Mouse (Mus musculus): ENCODE results near the gene Odf4.
"Not testable (repeated sequence)": the region's sequence is repeated elsewhere in the genome, so short reads cannot be mapped to it uniquely, and the experiment has no call there.

Gene Odf4

GRCm38 (mm10) chr11:68946806-68947440 lies 20.0 kb upstream of the Odf4 start:
- no peak for DNase-seq (ENCODE audit: low spot score)

DNA sequence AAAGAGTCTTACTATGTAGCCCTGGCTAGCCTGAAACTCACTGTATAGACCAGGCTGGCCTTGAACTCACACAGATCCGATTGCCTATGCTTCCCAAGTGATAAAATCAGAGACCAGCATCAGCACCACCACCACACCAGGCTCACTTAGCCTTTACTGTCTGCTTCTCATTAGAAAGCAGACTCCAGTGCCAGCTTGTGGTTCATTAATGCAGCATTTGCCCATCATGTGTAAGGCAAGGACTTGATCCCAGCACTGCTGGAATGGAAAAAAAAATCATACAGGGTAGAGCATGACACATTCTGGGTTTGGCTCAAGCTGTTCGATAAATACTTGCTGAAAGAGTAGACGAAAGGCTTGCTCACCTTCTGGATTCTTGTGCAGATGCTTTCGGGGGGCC lies 19.1 kb upstream of the Odf4 start:
- no peak for DNase-seq (ENCODE audit: low spot score)

- DNase-seq (ENCODE audit: low spot score): no peak
These were observed 18.4 kb upstream of the Odf4 start for GRCm38 (mm10) chr11:68945245-68945644.

GRCm38 (mm10) chr11:68942731-68943130 lies 15.8 kb upstream of the Odf4 start:
- DNase-seq (ENCODE audit: low spot score): no peak

- no peak for DNase-seq (ENCODE audit: low spot score)
These were observed 13.6 kb upstream of the Odf4 start for GRCm38 (mm10) chr11:68940516-68940915.

- DNase-seq (ENCODE audit: low spot score): peak; percentile 79
These were observed 12.8 kb upstream of the Odf4 start for GRCm38 (mm10) chr11:68939451-68940304.

- not testable (repeated sequence) for DNase-seq (ENCODE audit: low spot score)
These were observed 10.1 kb upstream of the Odf4 start for GRCm38 (mm10) chr11:68936951-68937350.

GRCm38 (mm10) chr11:68933885-68934507 lies 7.1 kb upstream of the Odf4 start:
- DNase-seq (ENCODE audit: low spot score): no peak

DNA sequence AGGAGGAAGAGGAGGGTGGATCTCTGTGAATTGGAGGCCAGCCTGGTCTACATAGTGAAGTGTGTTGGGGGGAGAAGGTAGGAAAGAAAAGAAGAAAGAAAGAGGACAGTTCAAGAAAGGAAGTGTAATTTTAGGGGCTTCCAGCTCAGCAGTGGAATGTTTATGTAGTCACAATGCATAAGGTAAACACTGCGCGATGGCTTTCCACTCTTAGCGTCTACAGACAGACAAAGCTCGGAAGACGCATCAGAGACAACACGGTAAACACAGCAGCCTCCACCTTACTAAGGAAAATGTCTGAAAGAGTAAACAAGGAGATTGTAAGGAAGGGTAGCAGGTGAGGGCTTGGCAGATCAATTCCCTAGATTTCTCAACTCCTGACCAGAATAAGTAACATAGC lies 3.1 kb upstream of the Odf4 start:
- no peak for DNase-seq (ENCODE audit: low spot score)

- no peak for DNase-seq (ENCODE audit: low spot score)
These were observed 2.1 kb downstream of the Odf4 start for GRCm38 (mm10) chr11:68924749-68925148.

DNA sequence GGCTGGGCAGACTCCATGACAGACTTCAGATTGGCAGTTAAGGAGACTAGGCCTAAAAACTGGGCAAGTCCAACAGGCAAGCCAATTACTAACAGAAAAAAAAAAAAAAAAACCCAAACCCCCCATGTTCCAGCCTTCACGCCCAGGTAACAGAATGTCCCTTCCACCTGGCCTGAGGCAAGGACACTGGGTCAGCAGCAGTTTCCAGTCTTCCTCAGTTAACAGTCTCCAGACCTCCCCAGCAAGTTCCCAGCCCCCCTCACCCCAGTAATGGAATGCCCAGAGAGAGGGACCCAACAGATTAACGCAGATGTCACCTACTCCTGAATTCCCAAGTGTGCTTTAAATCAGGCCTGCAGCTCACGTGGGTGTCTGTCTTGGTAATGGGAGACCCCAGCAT lies 3.7 kb downstream of the Odf4 start:
- DNase-seq (ENCODE audit: low spot score): no peak

DNA sequence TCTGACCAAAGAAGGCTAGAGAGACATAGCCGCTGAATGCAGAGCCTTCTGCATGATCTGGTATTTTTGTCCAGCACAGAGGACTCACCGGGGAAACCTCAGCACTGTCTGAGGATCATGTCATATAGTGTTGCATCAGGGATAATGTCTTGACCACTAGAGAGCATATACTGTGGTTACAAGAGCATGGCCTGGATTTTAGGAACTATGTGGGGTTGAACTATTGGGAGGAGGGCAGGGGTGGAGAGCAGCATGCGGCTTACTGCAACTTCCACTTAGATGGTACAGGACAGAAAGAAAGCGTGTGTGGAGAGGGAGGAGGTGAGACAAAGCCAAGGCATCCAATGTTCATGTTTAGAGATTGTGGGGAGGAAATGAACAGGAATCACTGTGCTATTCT lies 12.3 kb downstream of the Odf4 start:
- DNase-seq (ENCODE audit: low spot score): no peak

DNA sequence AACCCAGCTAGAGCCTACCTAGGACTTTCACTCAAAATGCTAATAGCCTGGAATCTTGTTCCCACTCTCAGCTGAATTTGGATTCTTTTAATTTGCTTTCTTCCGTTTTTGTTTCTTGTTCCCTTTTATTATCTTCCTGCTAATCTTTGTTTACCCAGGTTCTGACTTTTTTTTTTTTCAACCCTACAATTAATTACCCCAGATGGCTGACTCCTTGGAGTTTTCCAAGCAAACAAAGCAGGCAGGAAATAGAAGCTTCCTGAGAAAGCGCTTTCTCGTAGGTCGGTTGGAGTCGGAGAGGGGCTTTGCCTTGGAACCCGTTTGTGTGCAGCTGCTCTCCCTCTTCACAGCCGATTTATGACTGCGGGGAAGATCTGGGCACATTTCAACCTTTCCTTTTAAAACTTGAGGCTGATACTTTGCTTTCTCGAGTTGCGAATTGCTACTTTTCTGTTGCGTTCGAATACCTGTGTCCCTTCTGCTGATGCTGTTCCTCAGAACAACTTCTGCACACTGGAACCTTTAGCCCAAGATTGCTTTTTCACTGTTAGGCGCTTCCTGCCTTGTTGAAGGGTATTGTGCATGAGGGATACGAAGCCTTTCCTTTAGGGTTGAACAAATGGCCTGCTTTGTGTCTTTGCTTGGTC lies 15.2 kb downstream of the Odf4 start:
- no peak for DNase-seq (ENCODE audit: low spot score)

- DNase-seq (ENCODE audit: low spot score): no peak
These were observed 17.9 kb downstream of the Odf4 start for GRCm38 (mm10) chr11:68908846-68909503.

- no peak for DNase-seq (ENCODE audit: low spot score)
These were observed 19.6 kb downstream of the Odf4 start for GRCm38 (mm10) chr11:68907251-68907650.

DNA sequence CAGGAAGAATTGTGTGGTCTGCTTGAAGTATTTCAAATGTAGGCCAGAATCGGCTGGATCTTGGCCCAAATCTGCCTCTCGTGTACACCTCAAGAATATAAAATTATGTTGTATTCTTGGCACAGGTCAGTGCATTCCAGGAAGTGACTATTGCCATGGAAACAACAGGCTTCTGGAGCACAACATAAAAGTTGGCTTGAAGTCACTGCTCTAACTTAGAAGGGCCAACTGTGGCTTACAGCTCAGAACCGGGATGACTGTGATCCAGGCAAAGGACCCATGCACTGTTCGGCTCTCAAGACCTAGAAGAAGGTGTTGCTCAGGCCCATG lies 20.5 kb downstream of the Odf4 start:
- DNase-seq (ENCODE audit: low spot score): no peak

DNA sequence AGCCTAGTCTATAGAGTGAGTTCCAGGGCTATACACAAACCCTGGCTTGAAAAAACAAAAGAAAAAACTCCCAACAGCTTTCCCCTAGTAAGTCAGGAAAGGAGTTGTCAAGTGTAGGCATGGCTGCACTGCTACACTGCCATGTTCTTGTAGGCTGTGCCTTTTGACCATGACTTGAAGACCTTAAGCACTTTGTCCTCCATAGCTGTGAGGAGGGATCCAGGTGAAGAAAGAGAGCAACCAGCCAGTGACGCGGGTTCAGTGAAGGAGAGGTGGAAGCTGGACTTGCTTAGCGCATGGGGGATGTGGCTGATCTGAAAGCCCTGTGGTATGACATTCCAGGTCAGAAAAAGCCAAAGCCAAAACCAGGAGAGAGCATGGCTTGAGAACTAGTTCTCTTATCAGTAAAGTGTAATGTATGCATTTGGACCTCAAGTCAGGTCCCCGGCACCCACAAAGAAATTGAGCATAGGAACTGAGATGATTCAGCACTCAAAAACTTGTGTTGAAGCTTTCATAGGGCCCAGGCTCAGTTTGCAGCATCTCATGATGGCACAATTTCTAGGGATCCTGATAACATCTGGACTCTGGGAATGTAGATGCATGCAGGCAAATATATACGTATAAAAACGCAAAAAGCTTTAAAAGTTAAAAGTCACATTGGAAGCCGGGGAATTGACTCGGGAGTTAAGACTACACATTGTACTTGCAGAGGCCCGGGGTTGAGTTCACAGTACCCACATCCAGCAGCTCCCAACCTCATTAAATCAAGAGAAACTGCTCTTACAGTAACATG lies 21.0 kb downstream of the Odf4 start:
- DNase-seq (ENCODE audit: low spot score): no peak

DNA sequence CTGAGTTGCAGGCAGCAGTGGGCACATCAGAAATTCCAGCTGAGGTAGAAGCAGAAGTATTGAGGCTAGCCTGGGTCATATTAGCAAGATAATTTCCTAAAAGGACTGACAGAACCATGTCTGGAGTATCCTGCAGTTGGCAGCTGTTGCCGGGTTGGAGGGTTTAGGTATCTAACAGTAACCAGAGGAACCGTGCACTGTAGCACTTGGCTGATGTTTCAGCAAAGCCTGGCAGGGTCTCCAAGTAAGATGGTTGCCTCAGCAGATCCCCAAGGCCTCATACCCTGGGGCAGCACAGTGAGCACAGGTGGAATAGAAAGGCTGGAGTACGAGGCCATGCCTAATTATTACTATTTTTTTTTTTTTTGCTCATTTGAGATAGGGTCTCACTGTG lies 21.7 kb downstream of the Odf4 start:
- DNase-seq (ENCODE audit: low spot score): no peak

GRCm38 (mm10) chr11:68904375-68905137 lies 22.3 kb downstream of the Odf4 start:
- peak; percentile 31 for DNase-seq (ENCODE audit: low spot score)

GRCm38 (mm10) chr11:68903775-68904174 lies 23.1 kb downstream of the Odf4 start:
- DNase-seq (ENCODE audit: low spot score): no peak

GRCm38 (mm10) chr11:68902823-68903222 lies 24.1 kb downstream of the Odf4 start:
- DNase-seq (ENCODE audit: low spot score): no peak
